Mouse (Mus musculus): ENCODE results near the gene Rgs3.

- no peak for TF ChIP-seq CTCF (IDR thresholded peaks at IDR 0.05; ENCODE audit: low read depth, low read length)
- no peak for TF ChIP-seq POLR2A (IDR thresholded peaks at IDR 0.05; ENCODE audit: extremely low read depth, insufficient read depth, low read length)
Measured at GRCm38 (mm10) chr4:62643401-62643800, 83.8 kb downstream of the Rgs3 start.
